Mouse (Mus musculus): ENCODE results near the gene Krt17.

DNA sequence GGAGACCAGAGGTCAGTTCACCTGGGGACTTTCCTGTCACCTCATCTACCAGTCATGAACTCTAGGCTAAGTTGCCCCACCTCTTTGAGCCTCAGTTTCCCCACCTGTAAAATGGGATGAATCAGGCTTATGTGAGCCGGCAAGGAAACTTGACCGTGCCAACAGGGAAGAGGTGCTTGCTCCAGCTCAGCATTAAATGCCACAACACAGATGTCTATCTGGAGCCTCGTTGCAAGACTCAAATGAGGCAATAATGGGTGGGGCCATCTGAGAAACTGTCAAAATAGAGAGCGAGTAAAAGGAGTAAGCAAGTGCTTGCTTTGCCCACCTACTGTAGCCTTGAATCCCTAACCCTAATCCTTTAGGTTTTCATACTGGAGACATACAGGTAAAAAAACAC, 41.5 kb downstream of the Krt17 start:
- no peak for TF ChIP-seq CTCF (IDR thresholded peaks at IDR 0.05; ENCODE audit: low read depth)
- TF ChIP-seq EP300 (IDR thresholded peaks at IDR 0.05; ENCODE audit: low read depth), result no peak

All from heart, postnatal 0 days (tissue).